Mouse (Mus musculus): ENCODE results near the gene Slc37a1.

DNA sequence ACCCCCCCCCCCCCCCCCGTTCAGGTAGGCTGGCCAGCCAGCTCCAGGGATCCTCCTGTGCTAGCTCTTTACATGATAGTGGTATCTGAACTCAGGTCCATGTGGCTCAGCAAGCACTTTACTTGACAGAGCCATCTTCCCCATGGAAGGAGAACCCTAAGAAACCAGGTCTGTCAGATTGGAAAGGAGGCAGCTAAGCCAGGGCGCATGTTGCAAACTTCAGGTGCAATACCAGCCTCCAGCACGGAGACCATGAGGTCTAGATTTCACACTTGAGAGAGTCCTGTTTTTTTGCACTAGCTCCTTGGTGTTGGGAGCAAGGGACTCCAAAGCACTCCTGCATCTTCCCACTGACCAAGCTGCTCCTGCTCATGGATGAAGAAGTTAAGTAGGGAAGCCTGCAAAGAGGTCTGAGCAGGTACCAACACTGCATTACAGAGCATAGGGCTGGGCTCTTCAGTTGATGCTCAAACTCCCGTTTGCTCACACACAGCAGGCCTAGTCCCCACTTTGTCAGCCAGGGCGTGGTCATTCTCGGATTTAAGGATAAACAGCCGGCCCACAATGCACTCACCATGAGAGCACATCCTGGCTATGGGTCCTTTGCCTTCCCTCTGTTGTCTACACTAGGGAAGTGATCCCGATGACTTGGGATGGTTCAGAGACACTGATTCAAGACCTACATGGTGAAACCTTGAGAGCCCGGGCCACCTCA is 10.2 kb upstream of the Slc37a1 start:
- TF ChIP-seq CTCF (IDR thresholded peaks at IDR 0.05; ENCODE audit: insufficient read depth, low read depth, low read length) (no peak), POLR2A (IDR thresholded peaks at IDR 0.05; ENCODE audit: insufficient read depth, low read depth, low read length) (no peak)
